Mouse (Mus musculus) urinary bladder, postnatal 25 days (tissue): ENCODE results near the gene Gm20604.
A peak's percentile ranks its signal among the peaks of the same experiment; 100 is the strongest.

Experiments used
- DNase-seq: peaks from one replicate; pipeline ENCODE4 v3.0.0; 2022; ENCODE audit warnings: low spot score

Gene Gm20604

DNA sequence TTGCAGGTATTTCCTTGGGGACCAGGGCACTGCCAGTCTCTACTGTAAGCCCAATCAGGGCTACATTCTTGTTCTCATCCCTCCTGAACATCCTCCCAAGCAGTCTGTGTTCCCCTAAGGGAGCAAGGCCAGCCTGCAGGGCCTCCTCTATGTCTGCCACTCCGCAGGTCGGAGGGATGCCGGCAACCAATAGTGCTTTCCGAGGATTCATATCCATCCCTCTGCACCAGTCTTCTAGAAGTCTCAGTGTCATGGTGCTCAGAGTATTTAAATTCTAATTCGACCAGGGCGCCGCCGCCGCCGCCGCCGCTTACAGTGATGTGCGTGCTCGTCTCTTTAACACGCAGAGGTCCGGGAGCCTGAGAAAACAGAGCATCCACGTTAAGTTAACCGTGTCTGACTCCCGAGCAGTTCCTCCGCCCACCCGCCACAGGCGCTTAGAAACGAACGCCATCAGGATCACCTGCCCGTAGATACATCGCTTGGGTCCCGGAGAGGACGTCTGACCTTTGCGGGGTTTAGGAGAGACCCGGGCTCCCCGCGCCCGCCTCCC, 15.4 kb downstream of the Gm20604 start:
- DNase-seq: no peak

- no peak for DNase-seq
These were observed 16.4 kb downstream of the Gm20604 start for GRCm38 (mm10) chr12:102742056-102742455.

GRCm38 (mm10) chr12:102740285-102740684, 18.2 kb downstream of the Gm20604 start:
- DNase-seq: no peak

DNA sequence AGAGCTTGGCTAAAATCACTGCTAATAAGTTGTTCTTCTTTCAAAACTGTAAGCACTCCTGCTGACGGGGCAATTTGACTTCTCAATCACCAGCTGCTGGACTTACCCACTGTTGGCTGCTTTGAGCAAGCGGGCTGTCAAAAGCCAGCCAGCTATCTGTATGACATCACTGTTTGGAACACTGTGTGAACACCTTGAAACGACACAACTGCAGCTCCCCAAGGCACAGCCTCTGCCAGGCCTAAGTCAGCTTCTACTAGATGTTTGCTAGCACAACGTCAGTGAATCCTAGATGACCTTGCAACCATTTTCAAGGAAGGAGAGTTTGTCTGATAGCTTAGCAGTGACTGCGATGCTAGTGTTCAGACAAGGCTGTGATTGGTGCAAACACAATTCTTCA, 19.4 kb downstream of the Gm20604 start:
- no peak for DNase-seq

GRCm38 (mm10) chr12:102733381-102733780, 25.1 kb downstream of the Gm20604 start:
- DNase-seq: peak; percentile 50

DNA sequence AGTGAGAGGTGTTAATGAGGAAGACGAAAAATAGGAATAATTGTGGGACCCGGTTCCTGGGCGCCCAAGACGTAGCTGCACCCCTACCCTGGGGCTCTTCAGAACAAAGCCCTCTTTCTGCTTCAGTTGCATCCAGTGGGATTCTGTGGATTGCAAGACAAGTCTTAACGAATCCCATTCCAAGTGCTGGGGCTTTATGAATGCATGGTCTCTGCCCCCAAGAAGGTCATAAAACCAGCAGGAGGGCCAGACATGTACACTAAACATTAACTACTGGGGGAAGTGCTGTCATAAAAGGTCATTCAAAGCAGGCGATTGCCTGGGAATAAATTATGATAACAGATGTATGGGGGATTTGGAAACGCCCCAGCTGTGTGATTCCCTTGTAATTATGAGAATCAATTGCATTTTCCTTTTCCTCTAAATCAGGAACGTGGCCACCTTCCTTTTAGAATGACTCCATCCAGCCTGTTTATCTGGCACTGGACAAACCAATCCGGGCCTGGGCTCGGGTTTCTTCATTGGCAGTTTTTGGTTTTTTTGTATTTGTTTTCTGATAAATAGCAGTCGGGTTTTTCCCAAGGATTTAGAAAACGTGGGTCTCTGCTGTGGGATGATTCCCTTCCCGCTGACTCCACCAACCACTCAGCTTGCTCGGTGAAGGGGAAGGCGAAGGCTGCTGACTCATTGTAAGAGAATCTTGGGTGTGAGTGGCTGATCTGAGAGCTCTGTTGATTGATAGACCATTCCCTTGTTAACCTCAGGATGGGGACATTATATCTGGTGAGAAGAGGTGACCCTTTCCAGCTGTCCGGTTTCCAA, 27.5 kb downstream of the Gm20604 start:
- no peak for DNase-seq

- peak; percentile 26 for DNase-seq
These were observed 28.3 kb downstream of the Gm20604 start for GRCm38 (mm10) chr12:102729855-102730797.

DNA sequence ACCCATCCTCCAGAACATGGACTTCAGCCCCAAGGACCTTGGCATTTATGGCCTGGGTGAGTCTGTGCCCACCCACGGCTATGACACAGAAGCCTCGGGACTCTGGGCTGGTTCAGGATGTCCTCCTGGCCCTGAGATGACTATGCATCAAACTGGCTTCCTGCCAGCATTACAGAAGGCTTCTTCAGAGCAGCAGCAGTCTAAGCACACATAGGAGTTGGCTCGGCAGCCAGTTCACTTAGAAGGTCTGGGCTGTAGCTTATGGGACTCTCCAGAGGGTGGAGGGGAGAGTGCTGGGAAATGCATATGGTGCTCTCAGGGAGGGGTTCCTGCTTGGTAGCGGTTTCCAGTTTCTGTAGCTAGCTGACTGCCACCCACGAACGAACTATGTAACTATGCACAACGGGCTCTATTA, 32.7 kb downstream of the Gm20604 start:
- DNase-seq: no peak

DNA sequence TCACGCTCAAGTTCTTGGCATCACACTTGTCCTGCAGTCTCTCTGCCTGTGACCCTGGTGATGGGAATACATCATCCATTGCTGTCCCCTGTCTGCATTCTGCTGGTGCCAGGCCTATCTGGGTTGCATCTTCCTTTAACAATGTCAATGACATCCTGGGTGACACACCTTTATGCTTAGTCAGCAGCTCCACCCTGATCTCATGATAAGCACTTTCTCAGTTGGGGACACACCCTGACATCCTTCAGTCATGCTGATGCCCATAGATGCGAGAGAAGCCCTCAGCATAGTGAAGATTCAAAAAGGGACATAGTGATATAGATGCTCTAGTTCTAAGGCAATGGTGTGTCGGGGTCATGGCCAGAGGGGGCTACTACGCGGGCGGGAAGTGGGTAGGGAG, 33.3 kb downstream of the Gm20604 start:
- no peak for DNase-seq

GRCm38 (mm10) chr12:102723861-102724260, 34.6 kb downstream of the Gm20604 start:
- no peak for DNase-seq

GRCm38 (mm10) chr12:102722966-102723365, 35.5 kb downstream of the Gm20604 start:
- DNase-seq: no peak

DNA sequence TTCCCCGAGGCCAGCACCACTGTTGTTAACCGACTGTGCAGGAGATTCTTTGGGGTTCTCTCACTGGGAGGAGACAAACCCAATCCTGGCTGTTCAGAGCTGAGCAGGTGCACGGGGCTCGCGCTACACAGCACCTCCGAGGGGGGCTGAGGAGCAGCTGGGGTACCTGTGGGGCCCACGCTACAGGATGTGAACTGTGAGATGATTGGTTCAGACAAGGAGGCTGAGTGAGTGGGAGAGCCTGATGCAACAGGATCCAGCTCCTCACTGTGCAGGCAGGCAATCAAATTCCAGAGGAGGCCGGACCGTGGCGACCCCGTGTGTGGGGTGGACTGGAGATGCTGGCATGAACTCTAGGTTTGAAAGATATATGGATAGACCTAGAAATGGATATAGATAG, 36.0 kb downstream of the Gm20604 start:
- no peak for DNase-seq

- peak; percentile 34 for DNase-seq
These were observed 38.7 kb downstream of the Gm20604 start for GRCm38 (mm10) chr12:102719552-102720315.

DNA sequence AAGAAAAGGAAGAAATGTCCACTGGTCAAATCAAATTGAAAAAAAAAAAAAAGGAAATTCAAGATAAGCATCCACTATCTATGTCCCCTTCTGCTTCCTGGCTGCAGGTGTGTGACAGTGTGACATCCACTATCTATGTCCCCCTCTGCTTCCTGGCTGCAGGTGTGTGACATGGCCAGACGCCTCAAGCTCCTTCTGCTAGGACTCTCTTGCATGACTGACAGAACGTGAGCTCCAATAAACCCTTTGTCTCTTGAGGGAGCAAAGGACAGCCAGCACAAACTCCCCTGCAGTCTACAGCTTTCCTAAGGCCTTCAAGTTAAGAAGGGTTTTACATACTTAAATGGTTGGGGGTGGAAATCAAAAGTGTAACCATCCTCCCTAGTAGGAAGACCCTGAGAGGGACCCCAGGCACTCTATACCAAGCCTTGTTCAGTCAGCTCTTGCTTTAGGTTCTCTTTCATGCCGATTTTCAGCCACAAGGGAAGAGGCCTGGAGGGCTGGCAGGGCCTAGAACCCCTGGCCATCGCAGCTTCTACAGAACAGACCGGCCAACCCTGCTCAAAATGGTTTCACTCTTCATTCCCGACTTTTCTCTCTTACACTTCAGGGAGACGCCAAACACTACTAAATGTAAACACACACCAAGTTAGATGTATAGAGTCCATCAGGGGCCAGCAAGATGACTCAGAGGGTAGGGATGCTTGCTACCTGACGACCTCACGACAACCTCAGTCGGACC, 43.6 kb downstream of the Gm20604 start:
- no peak for DNase-seq

GRCm38 (mm10) chr12:102714116-102714515, 44.4 kb downstream of the Gm20604 start:
- DNase-seq: no peak

DNA sequence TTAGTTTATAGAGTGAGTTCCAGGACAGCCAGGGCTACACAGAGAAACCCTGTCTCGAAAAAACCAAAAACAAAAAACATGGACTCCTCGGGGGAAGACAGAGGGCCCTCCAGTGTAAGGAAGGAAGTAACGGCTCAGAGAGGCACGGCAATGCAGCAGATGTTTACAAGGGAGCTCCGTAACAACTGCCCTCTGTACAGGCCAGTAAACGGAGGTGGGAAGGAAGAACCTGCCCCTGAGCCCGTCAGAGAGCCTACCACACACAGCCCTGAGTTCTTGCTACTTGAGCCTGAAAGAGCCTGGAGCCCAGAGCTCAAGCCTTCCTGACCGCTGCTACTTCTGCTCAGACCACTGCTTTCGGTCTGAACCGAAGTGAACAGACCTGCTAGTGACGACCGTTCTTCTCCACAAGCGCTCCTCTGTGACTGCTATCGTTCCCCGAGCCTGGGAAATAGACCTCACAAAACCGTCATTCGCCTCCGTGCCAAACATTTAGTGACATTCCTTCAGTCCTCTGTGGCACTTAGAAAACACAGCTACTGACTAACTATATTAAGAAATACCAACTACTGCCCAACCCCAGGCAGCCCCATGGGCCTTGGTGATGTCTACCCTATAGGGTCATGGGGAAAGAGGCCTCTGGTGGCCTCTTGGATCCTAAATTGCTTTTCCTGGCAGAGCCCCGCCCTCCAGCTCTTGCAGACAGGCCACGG, 45.2 kb downstream of the Gm20604 start:
- no peak for DNase-seq

DNA sequence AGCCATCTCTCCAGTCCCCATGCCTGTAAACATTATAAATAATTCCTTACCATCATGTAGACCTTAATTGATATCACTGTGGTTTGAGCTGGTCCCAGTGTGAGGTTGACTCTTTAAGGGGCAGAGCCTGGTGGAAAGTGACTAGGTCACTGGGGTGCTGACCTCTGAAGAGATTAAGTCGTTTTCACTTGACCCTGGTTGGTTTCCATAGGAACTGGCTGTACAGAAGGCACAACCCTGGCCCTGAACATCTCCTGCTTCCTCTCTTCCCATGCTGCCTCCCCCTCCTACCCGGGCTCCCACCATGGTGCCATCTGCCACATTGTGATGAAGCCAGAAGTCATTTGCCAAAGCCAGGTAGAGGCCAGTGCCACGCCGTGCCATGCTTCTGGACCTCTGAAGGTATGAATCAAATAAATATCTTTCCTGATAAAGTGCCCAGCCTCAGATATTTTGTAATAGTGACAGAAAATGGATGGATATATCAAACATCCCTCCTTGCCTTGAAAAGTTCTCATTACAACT, 47.6 kb downstream of the Gm20604 start:
- DNase-seq: no peak

- no peak for DNase-seq
These were observed 48.6 kb downstream of the Gm20604 start for GRCm38 (mm10) chr12:102709896-102710295.

DNA sequence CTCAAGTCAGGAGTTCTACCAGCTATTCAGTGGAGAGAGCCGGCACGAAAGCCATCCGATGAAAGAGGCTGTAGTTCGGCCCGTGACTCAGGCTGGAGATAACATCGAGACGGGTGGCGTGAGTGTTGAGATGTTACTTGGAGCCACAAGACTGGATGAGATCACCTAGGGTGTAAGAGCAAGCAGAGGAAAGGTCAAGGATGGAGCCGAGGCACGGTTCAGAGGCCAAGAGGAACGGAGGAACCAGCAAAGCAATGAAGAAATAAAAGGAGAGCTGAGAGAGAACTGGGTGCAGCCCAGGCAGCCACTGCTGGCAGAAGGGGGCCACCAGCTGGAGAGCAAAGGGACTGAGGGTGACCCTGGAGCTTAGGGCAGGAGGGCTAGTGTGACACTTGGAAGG, 50.3 kb downstream of the Gm20604 start:
- DNase-seq: peak; percentile 36

DNA sequence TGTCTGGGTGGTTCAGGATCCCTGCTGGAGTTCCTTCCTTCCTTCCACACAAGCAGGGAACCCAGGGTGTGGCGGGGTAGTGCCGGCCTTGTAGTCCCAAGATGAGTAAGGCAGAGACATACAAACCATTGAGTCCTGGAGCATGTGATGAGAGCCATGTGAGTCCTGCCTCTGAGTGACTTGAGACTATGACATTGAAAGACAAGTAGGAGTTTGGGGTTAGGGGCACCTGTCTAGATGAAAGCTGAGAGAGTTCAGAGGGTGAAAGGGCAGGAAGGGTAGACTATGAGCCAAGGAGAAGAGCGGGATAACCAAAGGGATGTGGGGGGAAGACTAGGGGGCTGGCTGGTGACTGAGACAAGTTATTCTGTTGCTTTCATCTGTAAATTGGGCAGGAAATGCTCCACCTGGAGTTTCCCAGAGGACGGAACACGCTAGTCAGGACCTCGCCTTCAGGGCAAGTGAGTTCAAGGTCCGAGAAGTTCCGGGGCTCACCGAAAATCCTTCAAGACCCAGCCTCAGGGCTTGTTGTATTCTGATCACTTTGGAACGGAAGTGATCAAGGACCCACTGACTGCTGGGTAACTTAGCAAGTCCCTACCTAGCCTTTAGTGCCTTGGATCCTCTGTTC, 51.5 kb downstream of the Gm20604 start:
- no peak for DNase-seq
